Mouse (Mus musculus): ENCODE data around the gene Camk2b. TPM values are rescaled to one million over a fixed set of nuclear protein-coding genes. Genes with fewer than 3 reads are reported as not detected.

Gene Camk2b
- total RNA-seq, 2 experiments from 2014 or later: 1,149 to 1,215 TPM

GRCm38 (mm10) chr11:5981323-5981722, 84.8 kb downstream of the Camk2b start:
- Histone ChIP-seq H3K4me3 (no peak overlapping the region), H3K27ac (no peak overlapping the region)
- no peak for DNase-seq (ENCODE audit: low spot score in 2 of 2)
- TF ChIP-seq CTCF (conservative IDR thresholded peaks at IDR 0.05): no peak

GRCm38 (mm10) chr11:5980561-5980960, 85.6 kb downstream of the Camk2b start:
- peak overlapping the region; percentile 55; the same call in 1 of the 2 replicates for H3K27ac ChIP-seq
- TF ChIP-seq CTCF (conservative IDR thresholded peaks at IDR 0.05): no peak
- no peak for DNase-seq (ENCODE audit: low spot score in 2 of 2)
- no peak overlapping the region for H3K4me3 ChIP-seq

DNA sequence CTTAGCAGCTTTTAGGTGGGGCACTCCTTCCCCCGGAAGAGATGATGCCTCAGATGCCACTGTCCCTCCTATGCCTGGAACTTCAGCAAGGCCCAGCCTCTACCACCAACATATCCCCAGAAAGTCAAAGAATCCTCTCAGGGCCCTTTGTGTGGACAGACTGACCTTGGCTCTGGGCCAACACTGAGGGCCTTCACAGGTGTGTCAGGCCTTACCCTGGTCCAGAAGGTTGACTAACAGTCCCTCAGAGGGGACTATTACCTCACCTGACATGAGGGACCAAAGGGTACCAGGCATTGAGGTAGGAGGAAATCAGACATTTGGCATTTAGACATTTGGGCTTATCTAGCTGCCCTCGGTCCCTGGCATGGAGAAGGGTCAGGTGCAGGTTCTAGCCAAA, 86.1 kb downstream of the Camk2b start:
- no peak for TF ChIP-seq CTCF (conservative IDR thresholded peaks at IDR 0.05)
- H3K27ac ChIP-seq: peak overlapping the region; percentile 55; the same call in 1 of the 2 replicates
- DNase-seq (ENCODE audit: low spot score in 2 of 2): no peak
- no peak overlapping the region for H3K4me3 ChIP-seq

DNA sequence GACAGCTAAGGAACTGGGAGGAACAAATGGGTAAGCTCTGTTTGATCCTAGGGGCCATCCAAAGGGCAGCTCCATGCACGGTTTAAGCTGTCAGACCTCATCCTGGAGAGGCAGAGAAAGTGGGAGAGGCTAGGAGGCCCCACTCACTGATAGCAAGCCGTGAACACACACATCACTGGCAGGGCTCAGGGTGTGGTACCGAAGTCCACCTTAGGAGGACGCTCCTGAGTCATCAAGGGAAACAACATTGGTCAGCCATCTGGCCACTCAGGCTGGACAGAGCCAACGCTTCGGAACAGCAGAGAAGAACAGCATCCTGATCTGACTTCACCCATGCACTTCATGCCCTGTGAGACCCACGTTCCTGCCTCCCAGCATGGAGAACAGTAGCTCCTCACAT, 87.1 kb downstream of the Camk2b start:
- Histone ChIP-seq H3K27ac (peak overlapping the region; percentile 39; the same call in 1 of the 2 replicates), H3K4me3 (no peak overlapping the region)
- TF ChIP-seq CTCF (conservative IDR thresholded peaks at IDR 0.05): peak; percentile 53
- DNase-seq (ENCODE audit: low spot score in 2 of 2): no peak

DNA sequence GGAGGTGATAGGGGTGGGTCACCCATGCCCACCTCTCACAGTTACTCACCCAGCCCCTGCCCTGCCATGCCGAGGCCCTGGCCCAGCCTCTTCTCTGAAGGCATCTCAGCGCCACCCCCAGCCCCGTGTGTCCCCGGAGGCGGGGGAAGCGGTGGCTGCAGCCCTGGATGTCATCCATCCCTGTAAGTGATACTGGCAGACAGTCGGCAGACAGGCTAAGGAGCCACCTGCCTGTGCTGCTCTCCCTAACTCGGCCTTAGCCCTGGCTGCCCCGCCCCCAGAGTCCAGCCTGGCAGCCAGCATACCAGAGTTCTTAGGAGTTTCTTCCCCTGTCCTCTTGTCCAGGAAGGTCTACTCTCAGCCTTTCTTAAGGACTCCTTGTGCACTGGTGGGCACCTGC, 90.1 kb downstream of the Camk2b start:
- H3K4me3 ChIP-seq: no peak overlapping the region
- no peak for DNase-seq (ENCODE audit: low spot score in 2 of 2)
- TF ChIP-seq CTCF (conservative IDR thresholded peaks at IDR 0.05): no peak
- peak overlapping the region; percentile 65 for H3K27ac ChIP-seq

GRCm38 (mm10) chr11:5975068-5975467, 91.1 kb downstream of the Camk2b start:
- no peak for DNase-seq (ENCODE audit: low spot score in 2 of 2)
- H3K4me3 ChIP-seq: no peak overlapping the region
- TF ChIP-seq CTCF (conservative IDR thresholded peaks at IDR 0.05): no peak
- no peak overlapping the region for H3K27ac ChIP-seq

- no peak for DNase-seq (ENCODE audit: low spot score in 2 of 2)
- Histone ChIP-seq H3K4me3 (no peak overlapping the region), H3K27ac (peak overlapping the region; percentile 59)
- no peak for TF ChIP-seq CTCF (conservative IDR thresholded peaks at IDR 0.05)
Observed at GRCm38 (mm10) chr11:5974053-5974452, 92.1 kb downstream of the Camk2b start.

- DNase-seq (ENCODE audit: low spot score in 2 of 2): no peak
- Histone ChIP-seq H3K27ac (peak overlapping the region; percentile 61; the same call in 1 of the 2 replicates), H3K4me3 (no peak overlapping the region)
- no peak for TF ChIP-seq CTCF (conservative IDR thresholded peaks at IDR 0.05)
Observed at GRCm38 (mm10) chr11:5973151-5973550, 93.0 kb downstream of the Camk2b start.

DNA sequence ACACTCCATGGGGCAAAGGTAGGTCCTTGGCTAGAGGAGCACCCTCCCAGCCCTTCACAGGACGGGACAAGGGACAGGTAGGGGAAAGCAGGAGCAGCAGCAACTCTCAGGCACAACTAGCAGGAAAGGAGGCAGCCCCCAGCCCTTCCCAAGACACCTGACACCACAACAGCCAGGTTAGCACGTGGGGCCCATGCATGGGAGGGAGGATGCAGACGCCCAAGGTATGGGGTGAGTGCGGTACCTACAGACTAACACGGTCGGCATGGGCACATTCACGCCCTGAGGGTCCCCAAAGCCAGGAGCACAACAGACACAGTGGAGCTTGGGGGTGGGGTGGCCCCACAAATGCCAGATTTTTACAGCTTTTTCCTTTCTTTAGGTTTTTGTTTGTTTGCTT, 95.0 kb downstream of the Camk2b start:
- no peak for DNase-seq (ENCODE audit: low spot score in 2 of 2)
- Histone ChIP-seq H3K4me3 (no peak overlapping the region), H3K27ac (peak overlapping the region; percentile 61; the same call in 1 of the 2 replicates)
- TF ChIP-seq CTCF (conservative IDR thresholded peaks at IDR 0.05): no peak

DNA sequence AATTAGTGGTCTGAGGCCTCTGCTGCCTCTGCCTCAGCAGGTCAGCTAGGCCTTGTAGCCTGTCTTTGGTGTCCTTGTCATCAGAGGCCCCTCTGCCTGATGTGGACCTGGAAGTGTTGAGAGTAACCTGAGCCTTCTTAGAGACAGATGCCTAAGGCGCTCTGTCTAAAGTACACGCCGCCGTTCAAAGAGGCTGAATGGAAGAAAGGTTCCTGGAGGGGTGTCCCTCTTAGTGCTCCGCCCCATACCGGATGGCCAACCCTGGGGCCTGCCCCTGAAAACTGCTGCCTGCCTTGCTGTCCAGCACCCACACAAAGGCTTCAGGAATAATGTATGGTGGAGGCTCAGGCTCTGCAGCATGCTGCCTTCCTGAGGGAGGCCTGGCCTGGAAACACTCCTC, 97.9 kb downstream of the Camk2b start:
- H3K4me3 ChIP-seq: no peak overlapping the region
- peak overlapping the region; percentile 74 for H3K27ac ChIP-seq
- TF ChIP-seq CTCF (conservative IDR thresholded peaks at IDR 0.05): no peak
- no peak for DNase-seq (ENCODE audit: low spot score in 2 of 2)

GRCm38 (mm10) chr11:5966751-5967150, 99.4 kb downstream of the Camk2b start:
- Histone ChIP-seq H3K27ac (peak overlapping the region; percentile 74; the same call in 1 of the 2 replicates), H3K4me3 (no peak overlapping the region)
- TF ChIP-seq CTCF (conservative IDR thresholded peaks at IDR 0.05): no peak
- DNase-seq (ENCODE audit: low spot score in 2 of 2): no peak

- Histone ChIP-seq H3K27ac (peak overlapping the region; percentile 74), H3K4me3 (no peak overlapping the region)
- no peak for DNase-seq (ENCODE audit: low spot score in 2 of 2)
- no peak for TF ChIP-seq CTCF (conservative IDR thresholded peaks at IDR 0.05)
Observed at GRCm38 (mm10) chr11:5965865-5966264, 100.3 kb downstream of the Camk2b start.

GRCm38 (mm10) chr11:5960051-5960450, 106.1 kb downstream of the Camk2b start:
- no peak for TF ChIP-seq CTCF (conservative IDR thresholded peaks at IDR 0.05)
- no peak overlapping the region for H3K4me3 ChIP-seq
- H3K27ac ChIP-seq: peak overlapping the region; percentile 32; the same call in 1 of the 2 replicates
- no peak for DNase-seq (ENCODE audit: low spot score in 2 of 2)

DNA sequence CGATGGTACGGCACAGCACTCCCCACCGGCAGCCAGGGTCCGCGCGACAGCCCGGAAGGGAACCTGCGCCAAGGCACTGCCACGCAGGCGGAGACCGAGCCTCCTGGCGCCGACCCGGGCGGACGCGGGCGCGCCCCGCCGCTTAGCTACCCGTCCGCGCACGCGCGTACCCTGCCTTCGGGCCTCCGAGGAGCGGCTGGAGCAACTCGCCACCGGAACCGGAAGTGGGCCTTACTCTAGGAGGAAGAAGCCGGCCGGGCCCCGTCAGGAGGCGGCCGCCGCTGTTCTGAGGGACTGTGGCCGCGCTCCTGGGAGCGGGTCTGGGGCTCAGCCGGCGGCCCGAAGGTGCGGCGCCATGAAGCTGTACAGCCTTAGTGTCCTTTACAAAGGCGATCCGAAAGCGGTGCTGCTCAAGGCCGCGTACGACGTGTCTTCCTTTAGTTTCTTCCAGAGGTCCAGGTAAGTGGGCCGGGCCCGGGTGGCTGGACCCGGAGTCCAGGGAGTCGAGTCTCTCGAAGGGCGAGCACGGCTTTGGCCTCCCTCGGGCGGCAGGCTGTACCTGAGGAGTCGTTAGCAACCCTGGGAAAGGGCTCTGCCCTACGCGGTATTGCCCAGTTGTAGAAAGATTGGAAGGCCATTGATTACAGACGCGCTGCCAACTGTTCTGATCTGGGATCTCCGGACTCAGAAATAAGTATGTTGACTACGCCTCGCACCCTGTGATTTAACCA, 110.5 kb downstream of the Camk2b start, which contains the start of gene Ykt6:
TSS of gene Ykt6 (plus strand) at position 148 of the 731 bp plus-strand sequence.
- H3K27ac ChIP-seq: peak within 1 kb of the TSS; percentile 95
- DNase-seq (ENCODE audit: low spot score in 2 of 2): peak; percentile 93 to 95
- H3K4me3 ChIP-seq: peak within 1 kb of the TSS; percentile 93
- no peak for TF ChIP-seq CTCF (conservative IDR thresholded peaks at IDR 0.05)

Data from layer of hippocampus, adult 2 months (tissue).